Mouse (Mus musculus) MEL (cell line): ENCODE measurements around the gene Txnrd2.

Experiments used
- GABPA ChIP-seq: IDR thresholded peaks from 2 replicates; pipeline ENCODE4 v1.6.1; 2012; ENCODE audit warnings: low read depth, mild to moderate bottlenecking, inconsistent platforms, low read length, improper control_type of control experiment, moderate library complexity
- MAX ChIP-seq: IDR thresholded peaks from 2 replicates; pipeline ENCODE4 v1.6.1; 2011; ENCODE audit warnings: low read length, improper control_type of control experiment
- MXI1 ChIP-seq: IDR thresholded peaks from 2 replicates; pipeline ENCODE4 v1.6.1; 2011; ENCODE audit warnings: mild to moderate bottlenecking, low read depth, low read length, improper control_type of control experiment
- NRF1 ChIP-seq: IDR thresholded peaks from 2 replicates; pipeline ENCODE4 v1.6.1; 2014; ENCODE audit warnings: low read depth, mild to moderate bottlenecking, inconsistent platforms, low read length, improper control_type of control experiment, moderate library complexity; ENCODE audit not compliant: poor library complexity, insufficient read depth, severe bottlenecking
- POLR2A ChIP-seq, 2 experiments: IDR thresholded peaks; 2 replicates each; pipeline ENCODE4 v1.6.1; 2011 to 2012; ENCODE audit warnings: low read length in 2 of 2, mild to moderate bottlenecking in 2 of 2, control low read depth in 1 of 2, improper control_type of control experiment in 1 of 2, low read depth in 1 of 2, moderate library complexity in 1 of 2; ENCODE audit not compliant: control insufficient read depth in 1 of 2, insufficient read depth in 1 of 2, poor library complexity in 1 of 2
- ZKSCAN1 ChIP-seq: IDR thresholded peaks from 2 replicates; pipeline ENCODE4 v1.6.1; 2012; ENCODE audit warnings: low read depth, mild to moderate bottlenecking, inconsistent platforms, low read length, improper control_type of control experiment, moderate library complexity

- no peak for TF ChIP-seq POLR2A (IDR thresholded peaks at IDR 0.05; ENCODE audit: control insufficient read depth in 1 of 2, insufficient read depth in 1 of 2, low read depth in 1 of 2, low read length in 2 of 2, poor library complexity in 1 of 2)
- no peak for TF ChIP-seq GABPA
- TF ChIP-seq NRF1 = no peak
- TF ChIP-seq MXI1 = no peak
- TF ChIP-seq ZKSCAN1 = no peak
- no peak for TF ChIP-seq MAX
These were observed 80.5 kb downstream of the Txnrd2 start for GRCm38 (mm10) chr16:18506524-18507199.
